Comparison of ENCODE assay signal across 8 mouse cellular contexts in genomic region chr9:49485250-49485891, GRCm38 (mm10). TPM values are rescaled to one million over a fixed set of nuclear protein-coding genes. Genes with fewer than 3 reads are reported as not detected.
DNase-seq lines count a peak whose midpoint lies in the region; ATAC-seq lines count a peak whose summit lies in the region.

No protein-coding gene starts in this region.

- peak overlapping the region; percentile 78 for H3K27ac ChIP-seq in embryonic facial prominence, embryonic 10.5 days (replicated peaks)
- peak overlapping the region; percentile 82 for H3K27ac ChIP-seq in midbrain, embryonic 10.5 days (replicated peaks)

- intact Hi-C loops in heart, postnatal 14 days (cut with DNase I): no loop called here

- ATAC-seq in monocyte, adult 5-6 weeks (replicated peaks; ENCODE audit: insufficient number of reproducible peaks, low FRiP score, low TSS enrichment, poor library complexity, severe bottlenecking): no peak

- H3K27me3 ChIP-seq in embryonic facial prominence, embryonic 10.5 days (replicated peaks; ENCODE audit: low read depth, poor library complexity, severe bottlenecking): peaks cover 24% of the 10 kb centered on the region
- H3K27me3 ChIP-seq in midbrain, embryonic 10.5 days (ENCODE audit: low read depth, poor library complexity, severe bottlenecking): peaks cover 25% of the 10 kb centered on the region

- H3K4me3 ChIP-seq in embryonic facial prominence, embryonic 10.5 days: peak overlapping the region; percentile 75
- peak overlapping the region; percentile 69 for H3K4me3 ChIP-seq in midbrain, embryonic 10.5 days

- no peaks in the 10 kb centered on the region for H3K9me3 ChIP-seq in embryonic facial prominence, embryonic 10.5 days
- no peaks in the 10 kb centered on the region for H3K9me3 ChIP-seq in midbrain, embryonic 10.5 days (replicated peaks)

- H3K36me3 ChIP-seq in embryonic facial prominence, embryonic 10.5 days (replicated peaks): no peaks in the 10 kb centered on the region
- H3K36me3 ChIP-seq in midbrain, embryonic 10.5 days: no peaks in the 10 kb centered on the region

- 5% methylated on average over 21 of the region's 21 CpGs for WGBS in embryonic facial prominence, embryonic 10.5 days
- WGBS in midbrain, embryonic 10.5 days: 4% methylated on average over 21 of the region's 21 CpGs

- H3K4me1 ChIP-seq in embryonic facial prominence, embryonic 10.5 days: peaks cover 25% of the 10 kb centered on the region
- peaks cover 31% of the 10 kb centered on the region for H3K4me1 ChIP-seq in midbrain, embryonic 10.5 days

- DNase-seq in urinary bladder, postnatal 14 days (ENCODE audit: low spot score): peak; percentile 37
- DNase-seq in urinary bladder, postnatal 25 days (ENCODE audit: low spot score): no peak
- peak; percentile 59 for DNase-seq in embryonic facial prominence, embryonic 10.5 days (ENCODE audit: low spot score)
- peak; percentile 25 to 53 for DNase-seq in heart, postnatal 14 days
- DNase-seq in kidney, postnatal 4 days: peak; percentile 40 to 64
- peak; percentile 62 for DNase-seq in midbrain, embryonic 10.5 days (ENCODE audit: low spot score)
- DNase-seq in spleen, postnatal 14 days (ENCODE audit: low spot score in 2 of 2): no peak

RNA-seq across cellular contexts. Expression of gene Ttc12, which starts 0.7 kb away (rescaled TPM):
- 1.4 and 1.6 TPM in 2 replicates for polyA plus RNA-seq in embryonic facial prominence, embryonic 10.5 days (2016; fragmentation: Nextera tagmentation; extraction: Ambion mirVana)
- 1 to 10 TPM; 9.4 to 9.7 TPM for total RNA-seq in heart, postnatal 14 days (2021)
- 2.1 and 2.5 TPM in 2 replicates for polyA plus RNA-seq in midbrain, embryonic 10.5 days (2016; fragmentation: Nextera tagmentation; extraction: Ambion mirVana)
- 2.1 to 5.8 TPM (median 2.4 TPM) in 3 replicates for total RNA-seq in monocyte, adult 5-6 weeks (2017)

RNA-seq across cellular contexts. Expression of gene Ankk1, which starts 58.5 kb away (rescaled TPM):
- polyA plus RNA-seq in embryonic facial prominence, embryonic 10.5 days (2016; fragmentation: Nextera tagmentation; extraction: Ambion mirVana): not detected in 2 replicates
- total RNA-seq in heart, postnatal 14 days (2021): not detected
- not detected in 2 replicates for polyA plus RNA-seq in midbrain, embryonic 10.5 days (2016; fragmentation: Nextera tagmentation; extraction: Ambion mirVana)
- not detected in 3 replicates for total RNA-seq in monocyte, adult 5-6 weeks (2017)

Comparison
In these comparisons a context has a peak if more than half of its experiments do, and no peak if none do; other contexts are left out.
1. DNase-seq: peak in urinary bladder, postnatal 14 days (single experiment), embryonic facial prominence, embryonic 10.5 days (single experiment), heart, postnatal 14 days (2 of 2), kidney, postnatal 4 days (2 of 2) and midbrain, embryonic 10.5 days (single experiment); none in urinary bladder, postnatal 25 days (single experiment) and spleen, postnatal 14 days (0 of 2).